Mouse (Mus musculus) olfactory bulb, adult 2 months (tissue): ENCODE data around the gene Polr3gl.

Experiments used
- CTCF ChIP-seq: fragments of 200-500 bp; IDR thresholded peaks from 2 replicates; pipeline ENCODE4 v1.5.1; 2012; ENCODE audit warnings: low read depth, mild to moderate bottlenecking, low read length, moderate library complexity; ENCODE audit not compliant: insufficient read depth
- POLR2A ChIP-seq: fragments of 200-500 bp; IDR thresholded peaks from 2 replicates; pipeline ENCODE4 v1.6.1; 2012; ENCODE audit warnings: mild to moderate bottlenecking, low read depth, low read length, moderate library complexity; ENCODE audit not compliant: insufficient read depth

GRCm38 (mm10) chr3:96590657-96591056, 3.3 kb downstream of the Polr3gl start:
- TF ChIP-seq CTCF, result no peak
- TF ChIP-seq POLR2A, result no peak
